Mouse (Mus musculus): ENCODE measurements around the gene Dennd2a.
A peak's percentile ranks its signal among the peaks of the same experiment; 100 is the strongest.

The Dennd2a gene

GRCm38 (mm10) chr6:39555648-39555945, 2.1 kb downstream of the Dennd2a start:
- DNase-seq, result no peak

GRCm38 (mm10) chr6:39554888-39555647, 2.6 kb downstream of the Dennd2a start:
- DNase-seq, result peak; percentile 32

- no peak for DNase-seq
These were observed 5.6 kb downstream of the Dennd2a start for GRCm38 (mm10) chr6:39551981-39552636.

- no peak for DNase-seq
These were observed 9.6 kb downstream of the Dennd2a start for GRCm38 (mm10) chr6:39548030-39548429.

GRCm38 (mm10) chr6:39545474-39545873, 12.2 kb downstream of the Dennd2a start:
- no peak for DNase-seq

GRCm38 (mm10) chr6:39543769-39544420, 13.8 kb downstream of the Dennd2a start:
- peak; percentile 72 for DNase-seq

- DNase-seq, result peak; percentile 92
These were observed 14.8 kb downstream of the Dennd2a start for GRCm38 (mm10) chr6:39542631-39543597.

- no peak for DNase-seq
These were observed 17.1 kb downstream of the Dennd2a start for GRCm38 (mm10) chr6:39540563-39540962.

- DNase-seq, result peak; percentile 79
These were observed 17.9 kb downstream of the Dennd2a start for GRCm38 (mm10) chr6:39539679-39540155.

- DNase-seq, result no peak
These were observed 19.4 kb downstream of the Dennd2a start for GRCm38 (mm10) chr6:39538227-39538626.

GRCm38 (mm10) chr6:39537276-39537675, 20.4 kb downstream of the Dennd2a start:
- DNase-seq, result no peak

- DNase-seq, result no peak
These were observed 21.0 kb downstream of the Dennd2a start for GRCm38 (mm10) chr6:39536621-39537020.

- DNase-seq, result no peak
These were observed 22.7 kb downstream of the Dennd2a start for GRCm38 (mm10) chr6:39534944-39535343.

GRCm38 (mm10) chr6:39528671-39529535, 28.8 kb downstream of the Dennd2a start:
- peak; percentile 93 for DNase-seq

GRCm38 (mm10) chr6:39527811-39528210, 29.9 kb downstream of the Dennd2a start:
- no peak for DNase-seq

- DNase-seq, result peak; percentile 18
These were observed 30.3 kb downstream of the Dennd2a start for GRCm38 (mm10) chr6:39527337-39527784.

- peak; percentile 12 for DNase-seq
These were observed 30.9 kb downstream of the Dennd2a start for GRCm38 (mm10) chr6:39526797-39527196.

- no peak for DNase-seq
These were observed 34.5 kb downstream of the Dennd2a start for GRCm38 (mm10) chr6:39523161-39523560.

GRCm38 (mm10) chr6:39522425-39522824, 35.2 kb downstream of the Dennd2a start:
- DNase-seq, result peak; percentile 41

GRCm38 (mm10) chr6:39515739-39516131, 41.9 kb downstream of the Dennd2a start:
- DNase-seq, result no peak

- DNase-seq, result peak; percentile 63
These were observed 42.5 kb downstream of the Dennd2a start for GRCm38 (mm10) chr6:39515040-39515738.

All from lung, postnatal 10 days (tissue).